Mouse (Mus musculus) intestine, postnatal 0 days (tissue): Measurements from ENCODE around the gene Vapb. TPM values are rescaled to one million over a fixed set of nuclear protein-coding genes. Genes with fewer than 3 reads are reported as not detected.

Experiments used
- ATAC-seq: fragments of 200-750 bp; cut with Nextera tagmentation; 2 replicates; pipeline ENCODE4 v1.8.0; 2017; ENCODE audit warnings: mild to moderate bottlenecking, moderate TSS enrichment, moderate library complexity
- H3K27ac ChIP-seq: fragments of 300-500 bp; sonication (generic); 2 replicates; pipeline ENCODE4 v1.5.1; 2014; ENCODE audit warnings: mild to moderate bottlenecking, low read depth, low read length, moderate library complexity
- H3K27me3 ChIP-seq: fragments of 300-500 bp; sonication (generic); replicated peaks from 2 replicates; pipeline ENCODE4 v1.6.1; 2014; ENCODE audit warnings: low read length, mixed read lengths; ENCODE audit not compliant: control insufficient read depth, insufficient read depth
- H3K36me3 ChIP-seq: fragments of 300-500 bp; sonication (generic); 2 replicates; pipeline ENCODE4 v1.6.1; 2014; ENCODE audit warnings: mild to moderate bottlenecking, moderate library complexity; ENCODE audit not compliant: control insufficient read depth, insufficient read depth
- H3K4me1 ChIP-seq: fragments of 300-500 bp; sonication (generic); replicated peaks from 2 replicates; pipeline ENCODE4 v1.6.1; 2014; ENCODE audit warnings: antibody characterized with exemption, low read length, mixed read lengths; ENCODE audit not compliant: control insufficient read depth, insufficient read depth
- H3K4me2 ChIP-seq: fragments of 300-500 bp; sonication (generic); replicated peaks from 2 replicates; pipeline ENCODE4 v1.6.1; 2014; ENCODE audit warnings: low read depth, mild to moderate bottlenecking, moderate library complexity
- H3K4me3 ChIP-seq: fragments of 300-500 bp; sonication (generic); 2 replicates; pipeline ENCODE4 v1.5.1; 2014; ENCODE audit warnings: low read depth, low read length
- H3K9ac ChIP-seq: fragments of 300-500 bp; sonication (generic); 2 replicates; pipeline ENCODE4 v1.6.1; 2014; ENCODE audit warnings: mild to moderate bottlenecking, low read depth, low read length
- H3K9me3 ChIP-seq: fragments of 300-500 bp; sonication (generic); 2 replicates; pipeline ENCODE4 v1.6.1; 2016; ENCODE audit warnings: mixed run types; ENCODE audit not compliant: control insufficient read depth
- CTCF ChIP-seq: sonication (generic); IDR thresholded peaks from 2 replicates; pipeline ENCODE4 v1.5.1; 2016; ENCODE audit warnings: low read depth, mild to moderate bottlenecking, control low read depth, antibody characterized with exemption, moderate library complexity
- WGBS: fragments of 180-500 bp; shearing (Covaris S2); extraction: QIAGEN DNeasy Blood & Tissue Kit; methylation state at CpG from one replicate; pipeline ENCODE4 v1.1.7; 2014; 5-methylcytosine and 5-hydroxymethylcytosine counted together
- polyA plus RNA-seq: library from polyadenylated mRNA; unstranded; fragments of >200 nt; fragmentation: Nextera tagmentation; extraction: Ambion mirVana; gene quantifications from 2 replicates; pipeline ENCODE4 v1.2.1, GENCODE M21; 2015

Gene Vapb
- polyA plus RNA-seq, 1 experiment from 2014 or later, result 14.9 TPM

- no peak for TF ChIP-seq CTCF
- ATAC-seq, result no peak
- no peak overlapping the region for H3K4me2 ChIP-seq
- H3K4me1 ChIP-seq, result no peaks in the 10 kb centered on the region
- WGBS, result 59% methylated on average over 15 of the region's 15 CpGs
- H3K9ac ChIP-seq, result no peak overlapping the region
- no peaks in the 10 kb centered on the region for H3K36me3 ChIP-seq
- H3K9me3 ChIP-seq, result no peaks in the 10 kb centered on the region
- no peak overlapping the region for H3K27ac ChIP-seq
- H3K4me3 ChIP-seq, result no peak overlapping the region
- no peaks in the 10 kb centered on the region for H3K27me3 ChIP-seq
These were observed 72.9 kb downstream of the Vapb start for GRCm38 (mm10) chr2:173810036-173810850.

- 81% methylated on average over 5 of the region's 5 CpGs for WGBS
- Histone ChIP-seq H3K9ac (no peak overlapping the region), H3K9me3 (no peaks in the 10 kb centered on the region), H3K4me1 (no peaks in the 10 kb centered on the region), H3K36me3 (no peaks in the 10 kb centered on the region), H3K27ac (no peak overlapping the region), H3K27me3 (no peaks in the 10 kb centered on the region), H3K4me2 (no peak overlapping the region), H3K4me3 (no peak overlapping the region)
- ATAC-seq, result no peak
- no peak for TF ChIP-seq CTCF
These were observed 73.5 kb downstream of the Vapb start for GRCm38 (mm10) chr2:173810851-173811130.

GRCm38 (mm10) chr2:173811850-173812249 lies 74.5 kb downstream of the Vapb start:
- Histone ChIP-seq H3K27me3 (no peaks in the 10 kb centered on the region), H3K9me3 (0 out of 2 replicates have a peak, but pooled peaks cover 3% of the 10 kb centered on the region), H3K9ac (no peak overlapping the region), H3K4me3 (no peak overlapping the region), H3K4me2 (no peak overlapping the region), H3K4me1 (no peaks in the 10 kb centered on the region), H3K27ac (no peak overlapping the region), H3K36me3 (no peaks in the 10 kb centered on the region)
- no peak for ATAC-seq
- TF ChIP-seq CTCF, result peak; percentile 63
- 78% methylated on average over 8 of the region's 8 CpGs for WGBS

DNA sequence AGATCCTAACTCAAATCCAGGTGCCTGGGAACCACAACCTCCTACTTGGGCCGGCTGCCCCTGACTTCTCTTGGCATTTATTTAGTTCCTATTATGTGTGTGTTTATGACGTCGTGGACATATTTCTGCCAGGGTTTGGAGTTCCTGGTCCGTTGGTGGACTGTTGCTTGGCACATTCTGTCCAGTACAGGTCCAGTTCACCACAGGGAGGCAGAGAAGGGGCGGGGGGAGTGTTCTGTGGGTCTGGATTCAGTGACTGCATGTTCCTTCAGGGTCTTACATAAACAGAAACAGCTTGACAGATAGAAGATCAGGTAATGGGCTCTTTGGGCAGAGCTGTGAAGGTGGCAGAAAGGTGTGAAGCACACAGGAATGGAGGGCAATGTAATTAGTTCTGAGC lies 75.8 kb downstream of the Vapb start:
- no peaks in the 10 kb centered on the region for H3K27me3 ChIP-seq
- H3K9ac ChIP-seq, result no peak overlapping the region
- no peak for ATAC-seq
- H3K9me3 ChIP-seq, result 0 out of 2 replicates have a peak, but pooled peaks cover 4% of the 10 kb centered on the region
- H3K4me3 ChIP-seq, result no peak overlapping the region
- H3K36me3 ChIP-seq, result no peaks in the 10 kb centered on the region
- 79% methylated on average over 5 of the region's 5 CpGs for WGBS
- TF ChIP-seq CTCF, result no peak
- H3K4me2 ChIP-seq, result no peak overlapping the region
- H3K27ac ChIP-seq, result no peak overlapping the region
- H3K4me1 ChIP-seq, result no peaks in the 10 kb centered on the region

- Histone ChIP-seq H3K27ac (no peak overlapping the region), H3K9me3 (no peaks in the 10 kb centered on the region), H3K9ac (no peak overlapping the region), H3K4me1 (no peaks in the 10 kb centered on the region), H3K4me3 (no peak overlapping the region), H3K36me3 (no peaks in the 10 kb centered on the region), H3K4me2 (no peak overlapping the region), H3K27me3 (no peaks in the 10 kb centered on the region)
- WGBS, result 90% methylated on average over 4 of the region's 4 CpGs
- no peak for ATAC-seq
- TF ChIP-seq CTCF, result no peak
These were observed 89.0 kb downstream of the Vapb start for GRCm38 (mm10) chr2:173826287-173826686.

GRCm38 (mm10) chr2:173827228-173827627 lies 89.9 kb downstream of the Vapb start:
- Histone ChIP-seq H3K36me3 (no peaks in the 10 kb centered on the region), H3K9me3 (no peaks in the 10 kb centered on the region), H3K4me2 (no peak overlapping the region), H3K4me1 (no peaks in the 10 kb centered on the region), H3K27ac (no peak overlapping the region), H3K4me3 (no peak overlapping the region), H3K9ac (no peak overlapping the region), H3K27me3 (no peaks in the 10 kb centered on the region)
- WGBS, result 85% methylated on average over 9 of the region's 9 CpGs
- no peak for TF ChIP-seq CTCF
- ATAC-seq, result no peak
